Mouse (Mus musculus) layer of hippocampus, postnatal 36 days (tissue): ENCODE measurements around the gene Zfp595. TPM values are rescaled to one million over a fixed set of nuclear protein-coding genes. Genes with fewer than 3 reads are reported as not detected.
"Not testable (repeated sequence)": the region's sequence is repeated elsewhere in the genome, so short reads cannot be mapped to it uniquely, and the experiment has no call there.

Experiments
- DNase-seq, 2 experiments: peaks; one replicate each; pipeline ENCODE4 v3.0.0; 2022
- total RNA-seq, 2 experiments: library from RNA; stranded (reverse); gene quantifications; 2 replicates each; pipeline ENCODE4 v1.2.3; 2021

The Zfp595 gene
- total RNA-seq: 1 to 10 TPM; 3.0 to 3.3 TPM

DNA sequence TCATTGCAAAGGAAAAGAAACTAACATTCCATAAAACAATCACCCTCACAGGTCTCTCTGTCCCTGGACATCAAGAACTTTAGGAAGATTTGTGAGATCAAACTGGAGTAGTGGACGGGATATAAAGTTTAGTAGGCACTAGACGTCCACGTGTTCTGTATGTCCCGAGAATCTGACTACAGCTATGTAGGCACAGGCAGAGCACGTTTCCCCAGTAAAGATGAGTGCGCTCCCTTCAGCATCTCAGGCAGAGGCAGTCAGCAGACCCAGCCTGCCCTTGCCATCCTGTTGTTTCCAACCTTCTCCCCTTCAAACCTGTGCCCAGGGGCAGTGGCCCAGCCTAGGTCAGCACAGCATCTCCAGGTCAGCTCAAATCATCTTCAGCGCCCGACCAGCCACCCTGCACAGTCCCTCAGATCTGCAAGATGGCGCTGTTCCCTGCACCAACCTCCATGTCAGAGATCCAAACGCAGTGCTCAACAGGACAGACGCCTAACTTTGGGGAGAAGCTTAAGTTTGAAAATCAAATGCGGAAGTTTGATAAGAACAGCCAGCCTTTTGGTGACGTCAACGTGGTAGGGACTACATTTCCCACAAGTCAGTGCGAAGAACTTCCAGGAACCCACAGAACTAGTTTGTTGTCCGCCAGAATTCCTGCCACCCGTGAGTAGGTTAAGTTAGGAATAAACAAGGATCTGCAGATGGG, at the start of gene Zfp595:
TSS of gene Zfp595 (minus strand) at position 552 of the 706 bp plus-strand sequence.
- DNase-seq: peak; percentile 75 to 77

DNA sequence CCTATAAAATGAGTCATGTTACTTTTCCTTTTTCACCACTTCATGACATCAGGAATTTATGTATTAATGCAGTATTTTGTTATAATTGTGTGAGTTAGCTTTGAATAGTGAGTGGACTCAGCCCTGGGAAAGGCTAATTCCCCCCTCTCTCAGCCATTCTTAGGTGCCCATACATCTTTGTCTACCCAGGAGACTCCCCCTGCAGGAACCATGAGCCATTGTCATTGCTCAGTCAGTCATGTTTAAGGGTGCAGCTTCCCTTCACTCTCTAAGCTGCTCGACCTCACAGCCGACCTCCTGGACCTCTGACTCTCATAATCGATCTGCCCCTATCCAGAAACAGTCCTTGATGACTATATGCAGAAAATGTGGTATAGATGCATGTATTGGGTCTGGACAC, 43.9 kb upstream of the Zfp595 start:
- not testable (repeated sequence) for DNase-seq

DNA sequence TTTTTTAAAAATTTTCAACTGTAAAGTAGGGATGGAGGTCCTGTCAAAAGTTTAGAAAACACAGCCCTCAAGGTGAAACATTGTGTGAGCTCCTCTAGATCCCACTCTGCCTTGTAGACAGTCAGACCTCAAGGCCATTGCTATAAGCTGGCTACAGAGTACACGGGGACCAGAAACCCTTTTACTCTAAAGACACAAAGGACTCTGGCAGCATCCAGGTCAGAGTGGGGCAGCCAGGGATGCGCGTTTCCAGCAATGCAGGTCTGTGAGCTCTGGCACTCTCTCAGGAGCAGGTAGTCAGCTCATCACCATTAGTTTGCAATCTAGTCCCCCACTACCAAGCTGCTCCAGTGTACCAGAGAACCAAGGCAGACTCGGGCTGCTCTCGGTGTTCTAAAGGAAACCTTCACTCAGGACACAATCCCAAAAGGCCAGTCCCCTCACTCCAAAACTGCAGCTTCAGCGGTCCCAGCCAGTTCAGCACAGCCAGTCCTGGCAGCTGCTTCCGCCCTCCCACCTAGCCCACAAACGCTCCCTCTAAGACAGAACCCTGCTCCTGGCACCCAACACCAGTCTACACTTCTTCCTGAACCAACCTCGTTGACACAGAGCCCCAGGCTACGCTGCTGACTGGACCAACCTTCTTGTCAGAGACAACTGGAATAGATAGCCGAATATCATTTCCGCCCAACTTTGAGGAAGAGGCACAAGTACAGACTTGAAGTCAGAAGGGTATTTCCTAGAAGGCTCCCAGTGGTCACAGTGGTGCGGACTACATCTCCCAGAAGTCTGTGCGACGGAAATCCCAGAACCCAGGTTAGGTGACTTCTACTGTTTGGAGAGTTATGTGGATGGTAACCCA, 42.9 kb upstream of the Zfp595 start, which contains the start of the genes Gm28041 and Zfp456:
TSS of gene Gm28041 (minus strand) at position 684 of the 862 bp plus-strand sequence.
TSS of gene Zfp456 (minus strand) at position 761 of the 862 bp plus-strand sequence.
- DNase-seq: peak; percentile 36 to 44

DNA sequence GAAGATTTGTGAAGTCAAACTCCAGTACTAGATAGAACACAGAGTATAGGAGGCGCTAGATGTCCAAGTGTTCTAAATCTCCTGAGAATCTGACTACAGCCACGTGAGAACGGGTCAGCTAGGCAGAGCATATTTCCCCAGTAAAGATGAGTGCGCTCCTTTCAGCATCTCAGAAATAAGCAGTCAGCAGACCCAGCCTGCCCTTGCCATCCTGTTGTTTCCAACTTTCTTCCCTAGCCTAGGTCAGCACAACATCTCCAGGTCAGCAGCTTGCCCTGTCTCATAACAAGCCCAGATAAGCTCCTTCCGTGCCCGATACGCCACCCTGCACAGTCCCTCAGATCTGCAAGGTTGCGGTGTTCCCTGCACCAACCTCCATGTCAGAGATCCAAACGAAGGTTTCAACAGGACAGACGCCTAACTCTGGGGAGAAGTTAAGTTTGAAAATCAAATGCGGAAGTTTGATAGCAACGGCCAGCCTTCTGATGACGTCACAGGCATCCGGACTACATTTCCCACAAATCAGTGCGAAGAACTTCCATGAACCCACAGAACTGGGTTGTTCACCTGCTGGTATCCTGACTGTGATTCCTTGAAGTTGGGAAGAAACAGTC, 27.9 kb upstream of the Zfp595 start, which contains the start of the genes Gm28044 and Zfp953:
TSS of gene Gm28044 (minus strand) at position 406 of the 614 bp plus-strand sequence.
TSS of gene Zfp953 (minus strand) at position 475 of the 614 bp plus-strand sequence.
- peak; percentile 86 to 89 for DNase-seq

DNA sequence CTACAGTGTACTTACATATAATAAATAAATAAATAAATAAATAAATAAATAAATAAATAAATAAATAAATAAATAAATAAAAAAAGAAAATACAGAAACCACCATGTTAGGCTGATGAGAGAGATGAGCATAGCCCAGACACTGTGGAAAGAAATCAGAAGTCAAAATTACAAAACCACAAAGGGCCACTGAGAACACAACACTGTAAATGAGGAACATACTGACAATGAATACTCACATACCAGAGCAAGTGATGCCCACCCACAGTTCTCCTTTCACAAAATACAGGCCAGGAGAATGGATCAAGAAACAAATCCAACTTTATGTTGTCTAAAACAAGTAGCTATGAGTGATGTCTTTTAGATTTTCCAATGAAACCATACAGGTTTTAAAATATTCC, 19.5 kb upstream of the Zfp595 start:
- DNase-seq: no peak

DNA sequence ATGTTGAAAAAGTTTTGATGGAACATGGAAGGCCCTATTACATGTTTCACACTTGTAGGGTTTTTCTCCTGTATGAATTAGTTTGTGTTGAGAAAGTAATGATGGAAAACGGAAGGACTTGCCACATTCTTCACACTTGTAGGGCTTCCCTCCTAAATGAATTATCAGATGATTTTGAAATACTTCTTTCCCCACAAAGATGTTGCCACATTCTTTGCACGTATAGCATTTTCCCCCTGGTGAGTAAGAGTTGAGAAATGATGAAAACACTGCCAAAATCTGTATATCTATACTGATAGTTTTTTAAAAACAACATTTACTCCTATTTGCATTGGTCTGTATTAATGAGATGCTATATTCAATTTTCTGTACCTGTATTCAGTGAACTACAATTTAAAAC, 11.1 kb upstream of the Zfp595 start:
- DNase-seq: no peak

DNA sequence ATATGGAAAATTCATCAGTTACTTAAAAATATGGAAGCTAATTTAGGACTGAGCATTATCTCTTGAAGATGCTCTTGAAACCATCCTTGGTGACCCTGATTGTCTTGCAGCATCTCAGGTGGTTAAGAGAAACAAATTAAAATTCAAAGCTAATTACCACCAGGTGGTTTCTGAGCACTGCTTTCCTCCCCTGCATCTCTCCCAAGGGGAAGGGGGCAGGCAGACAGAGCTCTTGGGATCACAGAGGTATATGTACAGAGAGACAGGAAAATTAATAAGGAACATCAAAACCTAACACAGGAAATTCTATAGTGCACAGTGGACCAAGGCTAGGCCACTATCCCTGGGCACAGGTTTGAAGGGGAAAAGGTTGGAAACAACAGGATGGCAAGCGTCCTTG, 507 bp upstream of the Zfp595 start:
- DNase-seq: no peak

DNA sequence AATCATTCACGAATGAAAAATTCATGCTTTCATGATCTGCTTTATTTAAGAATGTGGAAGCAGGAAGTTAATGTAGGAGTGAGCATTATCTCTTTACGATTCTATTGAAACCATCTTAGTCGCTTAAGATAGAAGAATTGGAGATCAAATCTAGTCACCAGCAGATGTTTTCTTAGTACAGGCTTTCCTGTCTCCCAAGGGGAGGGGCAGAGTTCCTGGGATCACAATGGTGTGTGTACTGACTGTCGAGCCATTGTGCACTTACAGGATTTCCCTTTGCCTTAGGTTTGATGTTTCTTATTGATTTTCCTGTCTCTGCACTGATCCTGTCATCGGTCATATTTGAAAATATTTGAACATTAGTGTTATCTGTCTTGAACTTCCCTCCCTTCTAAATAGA, 25.7 kb downstream of the Zfp595 start:
- DNase-seq: no peak

DNA sequence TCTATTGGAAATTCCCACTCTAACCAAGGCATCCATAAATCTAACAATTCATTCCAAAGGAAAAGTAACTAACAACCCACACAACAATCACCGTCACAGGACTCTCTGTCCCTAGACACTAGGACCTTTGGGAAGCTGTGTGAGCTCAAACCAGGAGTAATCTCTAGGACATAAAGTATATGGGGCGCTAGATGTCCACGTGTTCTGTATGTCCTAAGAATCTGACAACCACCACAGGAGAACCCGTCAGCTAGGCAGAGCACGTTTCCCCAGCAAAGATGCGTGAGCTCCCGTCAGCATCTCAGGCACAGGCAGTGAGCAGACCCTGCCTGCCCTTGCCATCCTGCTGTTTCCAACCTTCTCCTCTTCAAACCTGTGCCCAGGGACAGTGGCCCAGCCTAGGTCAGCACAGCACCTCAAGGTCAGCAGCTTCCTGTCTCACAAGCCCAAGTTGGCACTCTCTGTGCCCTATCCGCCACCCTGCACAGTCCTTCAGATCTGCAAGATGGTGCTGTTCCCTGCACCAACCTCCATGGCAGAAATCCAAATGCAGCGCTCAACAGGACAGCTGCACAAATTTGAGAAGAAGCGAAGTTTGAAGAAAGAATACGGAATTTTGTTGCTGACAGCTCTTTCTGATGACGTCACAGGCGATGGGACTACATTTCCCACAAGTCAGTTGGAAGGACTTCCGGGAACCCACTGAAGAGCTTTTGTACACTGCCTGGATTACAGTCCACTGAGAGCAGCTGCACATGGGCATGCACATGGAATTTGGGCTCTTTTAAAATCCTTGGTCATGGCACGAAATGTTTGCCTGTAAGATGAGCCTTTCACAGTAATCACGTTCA, 26.3 kb downstream of the Zfp595 start, which contains the start of gene Zfp457:
TSS of gene Zfp457 (minus strand) at position 664 of the 851 bp plus-strand sequence.
- peak; percentile 88 for DNase-seq

DNA sequence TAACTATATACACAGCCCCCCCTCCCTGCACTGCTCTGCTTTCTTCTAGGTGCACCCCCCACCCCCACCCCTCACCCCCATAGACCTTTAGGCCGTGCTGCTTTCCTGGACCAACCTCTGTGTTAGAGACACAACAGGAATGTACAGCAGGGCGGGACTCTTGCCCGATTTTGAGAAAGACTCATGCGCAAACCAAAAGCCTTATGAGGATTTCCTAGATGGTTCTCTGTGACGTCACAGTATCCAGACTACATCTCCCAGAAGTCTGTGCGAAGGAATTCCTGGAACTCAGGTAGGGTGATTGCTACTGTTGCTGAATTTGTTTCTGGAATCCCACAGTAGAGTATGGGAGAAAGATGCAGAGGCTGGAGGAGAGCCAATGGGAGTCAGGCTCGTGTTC, 54.1 kb downstream of the Zfp595 start, which contains the start of gene Zfp458:
TSS of gene Zfp458 (minus strand) at position 153 of the 400 bp plus-strand sequence.
- no peak for DNase-seq

DNA sequence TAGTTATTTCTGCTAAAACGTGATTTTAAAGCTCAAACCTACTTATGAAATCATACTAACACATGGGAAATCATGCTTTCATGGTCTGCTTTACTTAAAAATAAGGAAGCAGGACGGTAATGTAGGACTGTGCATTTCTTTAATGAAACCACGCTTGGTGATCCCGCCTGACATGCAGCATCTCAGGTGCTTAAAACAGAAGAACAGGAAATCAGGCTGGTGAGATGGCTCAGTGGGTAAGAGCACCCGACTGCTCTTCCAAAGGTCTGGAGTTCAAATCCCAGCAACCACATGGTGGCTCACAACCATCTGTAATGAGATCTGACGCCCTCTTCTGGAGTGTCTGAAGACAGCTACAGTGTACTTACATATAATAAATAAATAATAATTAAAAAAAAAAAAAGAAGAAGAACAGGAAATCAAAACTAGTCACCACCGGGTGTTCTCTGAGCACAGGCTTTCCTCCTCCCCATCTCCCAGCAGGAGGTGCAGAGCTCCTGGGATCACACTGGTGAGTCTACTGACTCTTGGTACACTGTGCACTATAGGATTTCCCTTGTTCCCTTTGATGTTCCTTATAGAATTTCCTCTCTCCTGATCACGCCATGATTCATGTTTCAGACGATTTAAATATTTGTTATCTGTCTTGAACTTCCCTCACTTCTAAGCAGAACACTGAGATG, 62.8 kb downstream of the Zfp595 start:
- DNase-seq: not testable (repeated sequence)

DNA sequence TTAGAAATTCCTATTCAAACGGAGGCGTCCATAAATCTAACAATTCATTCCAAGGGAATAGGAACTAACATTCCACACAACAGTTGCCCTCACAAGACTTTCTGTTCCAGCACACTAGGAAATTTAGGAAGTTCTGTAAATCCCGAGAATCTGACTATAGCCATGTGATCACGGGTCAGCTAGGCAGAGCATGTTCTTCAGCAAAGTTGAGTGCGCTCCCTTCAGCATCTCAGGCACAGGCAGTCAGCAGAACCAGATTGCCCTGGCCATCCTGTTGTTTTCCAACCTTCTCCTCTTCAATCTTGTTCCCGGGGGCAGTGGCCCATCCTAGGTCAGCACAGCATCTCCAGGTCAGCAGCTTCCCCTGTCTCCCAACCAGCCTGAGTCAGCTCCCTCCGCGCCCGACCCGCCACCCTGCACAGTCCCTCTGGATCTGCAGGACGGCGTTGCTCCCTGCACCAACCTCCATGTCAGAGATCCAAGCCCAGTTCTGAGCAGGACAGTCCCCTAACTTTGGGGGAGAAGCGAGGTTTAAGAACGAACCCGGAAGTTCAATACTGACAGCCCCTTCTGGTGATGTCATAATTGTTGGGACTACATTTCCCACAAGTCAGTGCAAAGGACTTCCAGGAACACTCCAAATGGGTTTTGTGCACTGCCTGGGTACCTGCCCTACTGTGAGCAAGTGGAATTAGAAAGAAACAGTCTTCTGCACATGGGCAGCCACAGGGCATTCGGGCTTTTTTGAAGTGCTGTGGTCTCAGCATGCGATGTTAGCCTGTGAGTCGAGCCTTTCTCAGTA, 63.6 kb downstream of the Zfp595 start:
- DNase-seq: peak; percentile 68 to 75

Other genes with a start within 250 kb of the Zfp595 start
- gene Zfp708, start 234.6 kb downstream of the Zfp595 start, total RNA-seq: 1 to 10 TPM; 2.5 to 2.8 TPM
- 1 to 10 TPM; 2.3 to 2.5 TPM for gene Gm28557, start 224.0 kb downstream of the Zfp595 start, total RNA-seq
- gene Rslcan18, start 216.3 kb downstream of the Zfp595 start, total RNA-seq: under 1 TPM; 0.61 to 0.67 TPM
- 10 to 100 TPM; 10.8 to 13.4 TPM for gene Zfp759, start 210.9 kb downstream of the Zfp595 start, total RNA-seq
- 1 to 10 TPM; 5.1 to 5.8 TPM for gene Rsl1, start 159.4 kb downstream of the Zfp595 start, total RNA-seq
- gene Zfp455, start 138.1 kb downstream of the Zfp595 start, total RNA-seq: 1 to 10 TPM; 3.0 to 3.5 TPM
- 10 to 100 TPM; 20.8 to 21.5 TPM for gene Zfp458, start 54.1 kb downstream of the Zfp595 start, total RNA-seq
- 1 to 10 TPM; 4.6 to 5.8 TPM for gene Zfp457, start 26.1 kb downstream of the Zfp595 start, total RNA-seq
- gene Gm28044, start 28.0 kb upstream of the Zfp595 start, total RNA-seq: 1 to 10 TPM; 1.9 to 2.4 TPM
- gene Zfp953, start 28.0 kb upstream of the Zfp595 start, total RNA-seq: 1 to 10 TPM in 1 of 2 experiments, under 1 TPM in 1; 1.00 to 1.1 TPM
- gene Gm28041, start 43.2 kb upstream of the Zfp595 start, total RNA-seq: under 1 TPM; 0.50 to 0.56 TPM
- gene Zfp456, start 43.2 kb upstream of the Zfp595 start, total RNA-seq: under 1 TPM; 0.77 to 0.88 TPM
- 1 to 10 TPM; 2.4 TPM for gene Zfp429, start 67.2 kb upstream of the Zfp595 start, total RNA-seq
- gene Zfp459, start 88.8 kb upstream of the Zfp595 start, total RNA-seq: 1 to 10 TPM; 2.5 to 2.9 TPM
- 10 to 100 TPM; 14.3 to 15.7 TPM for gene Zfp874a, start 119.1 kb upstream of the Zfp595 start, total RNA-seq
- gene Zfp874b, start 151.7 kb upstream of the Zfp595 start, total RNA-seq: 10 to 100 TPM; 18.4 to 20.2 TPM
- gene Zfp58, start 168.0 kb upstream of the Zfp595 start, total RNA-seq: 1 to 10 TPM; 8.3 to 8.4 TPM
- 1 to 10 TPM in 1 of 2 experiments, not detected in 1; 1.2 TPM for gene Gm26965, start 193.6 kb upstream of the Zfp595 start, total RNA-seq
- gene Zfp87, start 193.6 kb upstream of the Zfp595 start, total RNA-seq: 10 to 100 TPM; 23.8 to 24.5 TPM
- gene Zfp748, start 221.3 kb upstream of the Zfp595 start, total RNA-seq: 10 to 100 TPM in 1 of 2 experiments, 1 to 10 TPM in 1; 9.9 to 10.8 TPM